Mouse (Mus musculus) left cerebral cortex, postnatal 10 days (tissue): ENCODE results near the gene Cd8a. TPM values are rescaled to one million over a fixed set of nuclear protein-coding genes. Genes with fewer than 3 reads are reported as not detected.
A peak's percentile ranks its signal among the peaks of the same experiment; 100 is the strongest.

ENCODE experiments used
- DNase-seq, 2 experiments: peaks; one replicate each; pipeline ENCODE4 v3.0.0; 2021 to 2022; ENCODE audit warnings: low spot score in 2 of 2, mixed read lengths in 1 of 2; ENCODE audit errors: extremely low spot score in 1 of 2
- intact Hi-C: fragments of 180-260 bp; cut with DNase I; formaldehyde crosslinking; loops from one replicate; pipeline ENCODE4 v1.15.1; 2025
- total RNA-seq, 2 experiments: library from RNA; stranded (reverse); gene quantifications; 2 replicates each; pipeline ENCODE4 v1.2.3; 2021

The Cd8a gene
- total RNA-seq, 2 experiments from 2014 or later: 0.15 TPM; not detected in 1

DNA sequence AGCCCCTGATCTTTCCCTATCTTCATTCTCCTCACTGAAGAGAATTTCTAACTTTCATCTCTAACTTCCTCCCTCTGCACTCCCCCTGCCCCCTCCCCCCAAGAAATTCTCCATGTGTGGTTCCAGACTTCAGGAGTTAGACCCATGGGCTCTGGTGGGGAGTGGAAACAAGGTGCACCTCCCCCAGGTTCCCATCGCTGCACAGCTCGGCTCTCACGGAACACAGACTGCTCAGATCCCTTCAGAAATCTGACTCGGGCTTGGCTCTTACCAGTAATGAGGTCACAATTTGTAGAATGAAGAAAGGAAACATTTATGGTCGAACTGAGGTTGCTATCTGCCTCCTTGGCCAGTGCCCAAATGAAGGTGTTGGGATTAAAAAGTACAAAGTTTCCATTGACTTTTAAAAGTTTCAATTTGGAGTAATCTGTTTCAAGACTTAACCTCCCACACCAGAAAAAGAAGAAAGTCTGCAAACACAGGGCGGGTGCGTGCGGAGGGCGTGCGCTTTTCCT lies 12.0 kb upstream of the Cd8a start:
- DNase-seq: no peak
- intact Hi-C loops: no loop called here

DNA sequence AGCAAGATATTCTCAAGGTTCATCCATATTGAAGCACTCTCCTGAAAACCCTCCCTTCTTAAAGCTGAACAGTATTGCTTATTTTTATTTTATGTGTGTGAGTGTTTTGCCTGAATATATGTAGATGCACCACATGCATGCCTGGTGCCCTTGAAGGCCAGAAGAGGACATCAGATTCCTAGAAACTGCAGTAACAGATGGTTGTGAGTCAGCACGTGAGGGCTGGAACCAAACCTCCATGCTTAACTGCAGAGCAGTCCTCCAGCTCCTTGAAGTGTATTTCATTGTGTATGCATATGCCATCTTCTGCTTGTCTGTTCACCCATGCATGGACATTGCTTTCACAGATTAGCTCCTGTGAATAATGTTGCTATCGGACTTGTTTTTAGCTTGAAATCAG lies 9.2 kb upstream of the Cd8a start:
- intact Hi-C loops: no loop called here
- DNase-seq: no peak

DNA sequence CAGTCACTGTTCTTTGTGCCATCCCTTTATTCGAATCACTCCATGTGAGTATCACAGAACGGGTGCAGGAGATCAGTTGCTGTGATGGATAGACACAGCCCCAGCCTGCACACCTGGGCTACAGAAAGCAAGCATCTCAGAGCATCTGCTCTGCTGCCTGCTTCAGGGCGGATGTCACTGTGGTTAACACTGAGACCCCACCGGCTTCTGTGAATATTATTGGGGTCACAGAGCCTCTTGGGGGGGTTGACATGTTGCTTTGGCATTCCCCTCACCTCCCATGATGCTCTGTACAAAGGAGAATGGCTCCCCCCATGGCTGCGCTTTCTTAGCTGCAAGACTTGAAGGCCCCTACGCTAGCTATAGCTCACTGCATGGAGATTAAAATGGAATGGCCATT lies 3.8 kb upstream of the Cd8a start:
- DNase-seq: no peak
- intact Hi-C loops: no loop called here

DNA sequence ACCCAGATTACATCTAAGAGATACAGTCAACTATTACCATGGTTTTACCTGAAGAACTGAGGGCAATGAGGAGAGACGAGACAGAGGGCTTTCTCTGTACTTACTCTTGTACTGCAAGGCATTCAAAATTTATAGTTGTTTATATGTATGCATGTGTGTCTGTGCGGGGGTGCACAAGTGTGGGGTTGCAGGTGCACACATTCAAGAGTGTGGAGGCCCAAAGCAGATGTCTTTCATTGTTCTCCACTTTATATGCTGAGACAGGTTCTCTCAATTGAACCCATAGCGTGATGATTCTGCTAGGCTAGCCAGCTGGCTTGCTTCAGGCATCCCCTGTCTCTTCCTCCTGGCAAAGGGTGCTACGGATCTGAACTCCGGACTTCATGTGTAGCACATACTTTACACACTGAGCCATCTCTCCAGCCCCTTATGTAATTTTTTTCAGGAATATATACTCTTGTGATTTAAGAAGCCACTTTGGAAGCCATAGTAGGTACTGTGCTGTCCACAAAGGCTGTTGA lies 2.1 kb upstream of the Cd8a start:
- no peak for DNase-seq
- intact Hi-C loops: no loop called here

DNA sequence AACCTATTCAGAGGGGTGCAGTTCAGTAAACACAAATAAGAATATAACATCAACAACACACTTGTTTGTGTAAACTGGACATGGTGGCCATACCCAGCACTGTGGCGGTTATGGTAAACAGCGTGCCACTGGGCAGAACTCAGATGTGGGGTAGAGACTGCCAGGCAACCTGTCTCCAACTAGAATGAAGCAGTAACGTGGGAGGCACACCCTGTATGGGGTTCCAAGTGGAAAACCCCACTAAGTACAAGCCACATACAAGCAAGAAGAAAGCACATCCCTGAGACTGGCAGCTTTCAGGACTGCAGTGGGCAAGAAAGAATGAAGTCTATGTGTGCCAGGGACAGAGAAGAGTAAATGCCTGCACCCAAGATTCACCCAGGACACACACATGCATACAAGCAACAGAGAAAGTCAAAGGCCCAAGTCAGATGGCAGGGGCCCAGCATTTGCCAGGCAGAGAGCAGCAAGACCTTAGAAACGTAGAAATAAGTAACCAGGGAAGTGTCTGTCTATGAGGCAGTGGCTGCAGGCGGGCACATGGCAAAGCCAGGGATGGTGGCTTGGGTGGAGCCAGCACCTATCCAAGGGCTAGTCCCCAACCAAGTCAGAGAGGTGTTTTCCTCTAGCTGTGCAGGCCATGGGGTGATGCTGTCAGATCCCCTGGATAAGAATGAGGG lies 1.0 kb upstream of the Cd8a start:
- DNase-seq: no peak
- intact Hi-C loops: no loop called here

DNA sequence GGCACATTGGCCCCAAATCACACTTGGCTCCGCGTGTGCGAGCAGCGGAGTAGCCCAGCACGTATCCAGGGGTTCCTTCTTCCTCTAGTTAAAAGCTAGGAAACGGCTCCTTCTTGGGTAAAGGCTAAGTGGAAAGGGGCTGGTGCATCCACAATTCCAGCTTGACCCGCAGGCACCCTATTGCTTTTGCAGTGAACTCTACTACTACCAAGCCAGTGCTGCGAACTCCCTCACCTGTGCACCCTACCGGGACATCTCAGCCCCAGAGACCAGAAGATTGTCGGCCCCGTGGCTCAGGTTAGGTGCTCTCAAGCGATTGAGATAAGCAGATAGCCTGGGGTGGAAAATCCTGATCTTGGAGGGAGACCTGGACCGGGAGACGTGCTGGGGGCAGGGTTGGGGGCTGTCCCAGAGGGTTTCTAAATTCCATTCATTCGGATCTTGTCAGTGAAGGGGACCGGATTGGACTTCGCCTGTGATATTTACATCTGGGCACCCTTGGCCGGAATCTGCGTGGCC lies 1.1 kb downstream of the Cd8a start:
- DNase-seq: no peak
- intact Hi-C loops: no loop called here

DNA sequence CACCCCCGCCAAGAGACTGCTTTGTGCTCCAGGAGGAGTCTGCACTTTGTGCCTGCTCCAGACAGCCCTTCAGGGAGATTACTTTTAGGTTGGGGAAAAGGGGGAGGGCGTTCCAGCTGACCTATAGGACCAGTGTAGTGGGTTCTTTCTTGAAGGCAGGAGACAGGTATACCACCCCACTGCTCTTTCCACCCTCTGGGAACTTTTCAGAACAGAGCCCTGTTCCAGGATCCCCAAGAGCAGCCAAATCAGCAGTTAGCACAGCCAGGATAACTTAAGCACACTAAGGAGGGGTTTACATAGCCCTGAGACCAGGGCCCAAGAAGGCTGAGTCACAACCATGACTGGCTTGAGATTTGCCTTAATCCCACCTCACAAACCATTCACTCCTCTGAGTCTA lies 1.7 kb downstream of the Cd8a start:
- no peak for DNase-seq
- intact Hi-C loops: no loop called here

DNA sequence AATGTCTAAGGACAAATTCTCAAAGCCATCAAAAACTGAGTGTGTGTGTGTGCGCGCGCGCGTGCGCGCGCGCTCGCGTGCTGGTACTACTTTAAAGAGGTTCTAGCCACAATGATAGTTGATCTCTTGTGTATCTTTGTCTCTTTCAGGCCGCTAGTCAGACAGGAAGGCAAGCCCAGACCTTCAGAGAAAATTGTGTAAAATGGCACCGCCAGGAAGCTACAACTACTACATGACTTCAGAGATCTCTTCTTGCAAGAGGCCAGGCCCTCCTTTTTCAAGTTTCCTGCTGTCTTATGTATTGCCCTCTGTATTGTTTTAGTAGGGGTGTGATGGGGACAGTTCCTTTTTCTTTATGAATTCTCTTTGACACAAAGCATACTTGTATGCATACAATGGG lies 3.5 kb downstream of the Cd8a start:
- no peak for DNase-seq
- intact Hi-C loops: no loop called here

DNA sequence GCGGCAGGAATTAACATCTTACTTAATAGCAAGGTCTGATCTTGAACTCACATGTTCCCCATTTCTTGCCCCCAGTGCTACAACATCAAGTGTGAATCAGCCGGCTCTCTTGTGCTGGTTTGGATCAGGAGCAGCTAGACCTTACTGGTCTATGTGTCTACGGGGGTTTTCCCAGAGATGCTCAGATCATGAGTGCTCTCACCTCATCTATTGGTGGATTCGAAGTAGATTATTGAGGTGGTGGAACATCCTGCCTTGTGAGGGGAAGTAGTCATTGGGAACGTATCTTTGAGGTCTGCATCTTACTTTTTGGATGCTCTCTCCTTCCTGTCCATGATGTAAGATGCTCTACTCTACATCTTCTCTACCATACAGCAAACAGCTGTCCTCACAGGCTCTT lies 8.4 kb downstream of the Cd8a start:
- DNase-seq: no peak
- intact Hi-C loops: no loop called here

DNA sequence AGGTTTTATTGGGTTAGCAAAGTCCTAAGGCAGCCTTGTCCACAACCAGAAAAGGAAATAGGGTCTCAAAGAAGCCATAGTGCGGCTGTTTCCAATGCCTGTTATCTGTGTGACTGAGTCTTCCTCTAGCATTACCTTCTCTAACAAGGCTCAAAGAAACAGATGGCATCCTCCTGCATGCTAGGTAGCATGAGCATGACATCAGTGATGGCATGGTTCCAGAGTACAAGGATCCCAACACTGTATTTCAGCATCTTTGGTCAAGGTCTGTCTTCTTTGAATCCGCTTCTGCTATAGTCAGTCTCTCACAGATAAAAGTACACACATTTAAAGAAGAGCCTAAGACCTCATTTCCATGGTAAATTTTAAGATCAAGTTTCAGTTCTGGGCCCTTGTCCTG lies 17.3 kb downstream of the Cd8a start:
- intact Hi-C loops: loop anchor here (10.0 kb wide), 2 partner anchors 116 to 466 kb away; partner anchors contain the start of gene Krcc1
- DNase-seq: no peak

DNA sequence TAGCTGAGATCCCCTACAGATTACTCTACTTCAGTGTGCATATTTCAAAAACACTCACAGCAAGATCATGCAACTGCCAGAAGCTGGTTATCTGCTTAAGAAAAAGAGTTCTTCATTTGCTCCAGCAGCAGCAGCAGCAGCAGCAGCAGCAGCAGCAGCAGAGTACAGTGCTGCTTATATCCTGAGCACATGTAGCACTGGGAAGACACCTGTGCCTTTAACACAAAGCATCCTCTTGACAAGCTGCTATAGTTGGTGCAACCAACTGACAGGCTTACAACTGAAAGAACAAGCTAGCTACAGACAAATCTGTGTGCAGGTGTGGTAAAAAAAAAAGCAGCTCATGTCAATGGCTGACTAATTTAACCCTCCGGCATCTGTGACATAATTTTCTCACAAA lies 22.8 kb downstream of the Cd8a start:
- intact Hi-C loops: loop anchor here (5.0 to 10.0 kb wide), 4 partner anchors 121 to 471 kb away; partner anchors contain the start of gene Krcc1
- no peak for DNase-seq

DNA sequence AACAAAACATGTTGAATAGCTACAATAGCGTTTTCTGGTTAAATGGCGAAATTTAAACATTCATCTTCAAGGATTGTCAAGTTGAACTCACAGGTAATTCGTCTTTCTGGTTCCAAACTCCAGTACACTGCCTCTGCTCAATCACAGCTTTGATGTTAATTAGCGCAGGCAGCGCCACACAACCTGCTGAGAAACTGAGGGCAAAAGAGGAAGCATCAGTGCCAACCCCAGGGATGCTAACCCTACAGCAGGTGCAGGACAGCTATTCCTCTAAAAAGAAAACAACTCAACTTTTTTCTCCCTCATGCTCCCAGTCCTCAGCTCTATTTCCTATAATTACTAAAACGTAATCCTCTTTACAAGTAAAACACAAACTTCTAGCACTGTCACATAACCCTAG lies 23.5 kb downstream of the Cd8a start:
- DNase-seq: no peak
- intact Hi-C loops: loop anchor here (5.0 to 10.0 kb wide), 4 partner anchors 122 to 472 kb away; partner anchors contain the start of gene Krcc1

DNA sequence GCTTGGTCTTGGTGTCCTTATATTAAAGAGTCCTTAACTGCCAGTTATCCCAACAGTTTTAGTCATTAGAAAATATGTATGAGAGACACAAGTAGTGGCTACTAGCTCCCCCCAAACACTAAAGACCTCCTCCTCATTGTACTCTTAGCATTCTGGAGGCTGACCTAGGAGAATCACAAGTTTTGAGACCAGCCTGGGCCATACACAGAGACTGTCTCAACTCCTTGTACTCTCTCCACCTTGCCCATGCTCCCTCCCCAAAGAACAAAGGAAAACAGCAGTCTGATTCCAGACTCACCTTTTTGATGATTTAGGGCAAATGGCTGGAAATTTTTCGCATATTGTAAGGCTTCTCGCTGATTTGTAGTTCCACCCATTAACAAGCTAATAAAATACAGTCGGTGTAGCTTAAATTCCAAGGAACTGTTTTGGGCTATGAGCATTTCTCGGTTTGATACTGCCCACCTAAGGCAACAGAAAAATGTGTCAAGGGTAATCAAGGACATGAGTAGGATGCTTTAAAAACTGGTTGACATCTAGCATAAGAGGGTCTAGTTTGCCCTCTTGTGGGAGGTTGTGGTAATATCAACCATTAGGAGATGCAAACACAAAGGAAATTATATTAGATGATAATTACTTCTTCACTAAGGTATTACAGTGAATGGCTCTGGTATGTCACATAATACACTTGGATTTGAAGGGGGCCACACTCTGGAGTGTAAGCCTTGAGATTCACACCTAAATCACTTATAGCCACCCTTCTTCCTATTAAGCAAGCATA lies 25.8 kb downstream of the Cd8a start:
- intact Hi-C loops: loop anchor here (5.0 to 10.0 kb wide), 4 partner anchors 124 to 474 kb away; partner anchors contain the start of gene Krcc1
- peak in 1 of 2 experiments; percentile 29 for DNase-seq

DNA sequence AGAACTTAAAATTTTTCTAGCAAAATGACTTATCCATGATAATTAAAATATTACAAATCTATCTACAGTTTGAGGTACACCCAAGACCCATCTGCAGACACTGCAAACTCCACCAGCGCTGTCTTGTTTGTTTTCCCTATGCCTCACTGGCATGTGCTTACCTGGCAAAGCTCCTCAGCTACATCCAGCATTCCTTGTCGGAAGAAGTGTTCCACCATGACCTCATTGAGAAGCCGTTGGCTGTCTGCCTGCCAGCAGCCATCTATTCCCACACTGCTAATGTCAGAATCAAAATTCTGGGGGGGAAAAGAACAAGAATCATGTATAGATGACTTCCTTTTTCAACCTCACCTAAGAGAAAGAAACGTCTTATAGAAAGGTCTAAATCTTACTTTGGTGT lies 41.4 kb downstream of the Cd8a start:
- no peak for DNase-seq
- intact Hi-C loops: loop anchor here (5.0 kb wide), 1 partner anchor 142 kb away; the partner anchor contains the start of gene Krcc1

DNA sequence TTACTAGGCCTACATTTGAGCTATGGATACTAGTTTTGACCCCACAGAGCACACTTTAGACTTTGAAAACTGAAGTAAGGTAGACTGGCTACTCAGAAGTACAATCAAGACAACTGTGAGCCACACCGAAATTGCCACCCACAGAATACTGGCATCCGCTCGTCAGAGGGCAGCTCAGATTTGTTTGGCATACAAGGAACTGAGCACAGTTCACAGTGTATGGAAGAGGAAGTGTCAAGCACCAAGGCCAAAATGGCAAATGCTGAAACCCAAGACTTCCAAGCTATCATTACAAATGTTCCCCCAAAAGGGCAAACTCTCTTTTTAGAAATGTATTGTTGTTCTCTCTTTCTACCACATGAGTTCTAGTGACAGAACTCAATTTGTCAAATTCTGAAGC lies 42.2 kb downstream of the Cd8a start:
- no peak for DNase-seq

DNA sequence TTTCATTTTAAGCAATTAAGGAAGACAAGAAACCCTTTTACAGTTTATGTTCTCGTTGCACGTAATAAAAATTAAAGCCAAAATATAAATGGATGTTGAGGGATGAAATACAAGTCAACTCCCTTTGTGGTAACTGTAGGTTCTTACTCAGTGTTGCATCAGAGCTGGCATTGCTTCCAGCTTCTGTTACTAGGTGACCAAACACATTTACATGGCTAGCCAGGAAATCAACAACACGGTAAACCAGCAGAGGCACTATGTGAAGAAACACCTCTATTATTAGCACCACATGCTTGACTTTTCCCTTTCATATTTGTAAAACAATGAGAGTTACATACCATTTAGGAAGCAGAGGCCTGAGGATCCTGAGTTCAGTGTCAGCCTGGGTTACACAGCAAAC lies 45.6 kb downstream of the Cd8a start:
- intact Hi-C loops: loop anchor here (5.0 kb wide), 1 partner anchor 147 kb away; the partner anchor contains the start of gene Krcc1
- DNase-seq: no peak

More for the DNA sequence above, 42.2 kb downstream of the Cd8a start:
- intact Hi-C loops: loop anchor here (5.0 kb wide), 1 partner anchor 143 kb away; the partner anchor contains the start of gene Krcc1

DNA sequence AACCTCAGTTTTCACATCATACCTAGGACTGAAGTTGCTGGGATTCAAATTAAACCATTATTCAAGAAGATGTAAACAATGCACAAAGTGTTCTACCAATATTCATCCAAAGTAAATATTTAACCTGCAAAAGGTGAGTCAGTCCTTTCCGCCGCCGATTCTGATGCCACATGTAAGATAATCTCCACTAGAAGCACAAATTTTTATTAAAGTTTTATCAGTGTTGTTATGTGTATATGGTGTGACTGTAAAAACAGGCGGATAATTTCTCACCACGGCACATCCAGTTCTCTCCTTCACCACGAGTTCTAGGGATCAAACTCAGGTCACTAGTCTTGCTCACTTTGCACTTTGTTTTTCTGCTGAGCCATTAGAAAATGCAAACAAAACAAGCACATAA lies 47.6 kb downstream of the Cd8a start:
- no peak for DNase-seq
- intact Hi-C loops: loop anchor here (5.0 kb wide), 1 partner anchor 254 kb away; no protein-coding TSS in a partner anchor

DNA sequence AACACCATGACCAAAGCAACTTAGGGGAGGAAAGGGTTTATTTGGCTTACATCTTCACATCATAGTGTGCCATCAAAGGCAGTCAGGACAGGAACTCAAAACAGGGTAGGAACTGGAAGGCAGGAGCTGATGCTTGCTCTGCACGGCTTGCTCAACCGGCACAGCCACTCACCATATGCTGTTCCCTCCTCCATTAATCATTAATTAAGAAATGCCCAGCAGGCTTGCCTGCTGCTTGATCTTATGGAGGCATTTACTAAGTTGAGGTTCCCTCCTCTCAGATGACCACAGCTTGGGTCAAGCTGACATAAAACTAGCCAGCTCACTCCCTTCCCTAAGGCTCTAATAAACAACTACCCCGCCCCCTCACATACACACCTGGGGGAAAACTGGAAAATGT lies 48.9 kb downstream of the Cd8a start:
- intact Hi-C loops: loop anchor here (5.0 kb wide), 1 partner anchor 255 kb away; no protein-coding TSS in a partner anchor
- DNase-seq: no peak

DNA sequence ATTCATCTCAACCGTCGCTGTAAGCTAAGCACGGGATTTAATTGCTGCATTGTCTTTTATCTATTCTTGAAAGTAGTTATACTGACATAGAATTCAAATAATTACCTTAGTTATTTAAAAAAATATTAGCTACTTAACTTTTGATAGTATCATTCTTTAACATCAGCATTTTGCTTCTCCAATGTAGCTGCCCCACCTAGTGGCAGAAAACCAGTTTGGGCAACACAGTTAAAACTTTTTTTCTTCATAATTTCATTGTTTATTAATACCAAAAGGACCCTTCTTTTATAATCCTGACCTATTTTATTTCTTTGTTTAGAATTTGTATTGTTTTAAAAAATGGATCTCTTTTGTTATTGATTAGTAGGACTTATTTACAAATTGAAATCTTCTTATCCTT lies 49.9 kb downstream of the Cd8a start:
- intact Hi-C loops: loop anchor here (5.0 kb wide), 1 partner anchor 256 kb away; no protein-coding TSS in a partner anchor
- DNase-seq: no peak
